Mouse (Mus musculus): Measurements from ENCODE around the gene Btbd1.
"Not testable (repeated sequence)": the region's sequence is repeated elsewhere in the genome, so short reads cannot be mapped to it uniquely, and the experiment has no call there.

Gene Btbd1

GRCm38 (mm10) chr7:81850171-81850570 is 20.9 kb upstream of the Btbd1 start:
- DNase-seq (ENCODE audit: extremely low read depth, low read depth, low spot score) = no peak

- no peak for DNase-seq (ENCODE audit: extremely low read depth, low read depth, low spot score)
These were observed 20.4 kb upstream of the Btbd1 start for GRCm38 (mm10) chr7:81849633-81850032.

- no peak for DNase-seq (ENCODE audit: extremely low read depth, low read depth, low spot score)
These were observed 20.0 kb upstream of the Btbd1 start for GRCm38 (mm10) chr7:81849214-81849613.

GRCm38 (mm10) chr7:81847777-81848176 is 18.5 kb upstream of the Btbd1 start:
- DNase-seq (ENCODE audit: extremely low read depth, low read depth, low spot score) = no peak

- no peak for DNase-seq (ENCODE audit: extremely low read depth, low read depth, low spot score)
These were observed 17.8 kb upstream of the Btbd1 start for GRCm38 (mm10) chr7:81847010-81847409.

- DNase-seq (ENCODE audit: extremely low read depth, low read depth, low spot score) = no peak
These were observed 16.8 kb upstream of the Btbd1 start for GRCm38 (mm10) chr7:81846008-81846407.

- DNase-seq (ENCODE audit: extremely low read depth, low read depth, low spot score) = no peak
These were observed 16.1 kb upstream of the Btbd1 start for GRCm38 (mm10) chr7:81845313-81845712.

GRCm38 (mm10) chr7:81844801-81845200 is 15.6 kb upstream of the Btbd1 start:
- DNase-seq (ENCODE audit: extremely low read depth, low read depth, low spot score) = no peak

- no peak for DNase-seq (ENCODE audit: extremely low read depth, low read depth, low spot score)
These were observed 14.7 kb upstream of the Btbd1 start for GRCm38 (mm10) chr7:81843903-81844302.

GRCm38 (mm10) chr7:81842998-81843397 is 13.8 kb upstream of the Btbd1 start:
- no peak for DNase-seq (ENCODE audit: extremely low read depth, low read depth, low spot score)

- DNase-seq (ENCODE audit: extremely low read depth, low read depth, low spot score) = no peak
These were observed 12.9 kb upstream of the Btbd1 start for GRCm38 (mm10) chr7:81842141-81842540.

- no peak for DNase-seq (ENCODE audit: extremely low read depth, low read depth, low spot score)
These were observed 12.2 kb upstream of the Btbd1 start for GRCm38 (mm10) chr7:81841439-81841838.

- no peak for DNase-seq (ENCODE audit: extremely low read depth, low read depth, low spot score)
These were observed 11.5 kb upstream of the Btbd1 start for GRCm38 (mm10) chr7:81840661-81841181.

GRCm38 (mm10) chr7:81839746-81840145 is 10.5 kb upstream of the Btbd1 start:
- no peak for DNase-seq (ENCODE audit: extremely low read depth, low read depth, low spot score)

- not testable (repeated sequence) for DNase-seq (ENCODE audit: extremely low read depth, low read depth, low spot score)
These were observed 8.5 kb upstream of the Btbd1 start for GRCm38 (mm10) chr7:81837771-81838170.

- no peak for DNase-seq (ENCODE audit: extremely low read depth, low read depth, low spot score)
These were observed 6.2 kb upstream of the Btbd1 start for GRCm38 (mm10) chr7:81835430-81835829.

- no peak for DNase-seq (ENCODE audit: extremely low read depth, low read depth, low spot score)
These were observed 5.6 kb upstream of the Btbd1 start for GRCm38 (mm10) chr7:81834847-81835246.

GRCm38 (mm10) chr7:81828681-81829378 is 401 bp downstream of the Btbd1 start:
- no peak for DNase-seq (ENCODE audit: extremely low read depth, low read depth, low spot score)

GRCm38 (mm10) chr7:81827806-81828667 is 1.2 kb downstream of the Btbd1 start:
- DNase-seq (ENCODE audit: extremely low read depth, low read depth, low spot score) = no peak

- DNase-seq (ENCODE audit: extremely low read depth, low read depth, low spot score) = no peak
These were observed 3.9 kb downstream of the Btbd1 start for GRCm38 (mm10) chr7:81825381-81825780.

GRCm38 (mm10) chr7:81824906-81825305 is 4.3 kb downstream of the Btbd1 start:
- DNase-seq (ENCODE audit: extremely low read depth, low read depth, low spot score) = peak; percentile 26

GRCm38 (mm10) chr7:81806067-81806466 is 23.2 kb downstream of the Btbd1 start:
- no peak for DNase-seq (ENCODE audit: extremely low read depth, low read depth, low spot score)

Data from fat pad, adult 2 months (tissue).